Mouse (Mus musculus): ENCODE data around the gene 6030468B19Rik. TPM values are rescaled to one million over a fixed set of nuclear protein-coding genes. Genes with fewer than 3 reads are reported as not detected.

6030468B19Rik gene
- polyA plus RNA-seq, 1 experiment: not detected

DNA sequence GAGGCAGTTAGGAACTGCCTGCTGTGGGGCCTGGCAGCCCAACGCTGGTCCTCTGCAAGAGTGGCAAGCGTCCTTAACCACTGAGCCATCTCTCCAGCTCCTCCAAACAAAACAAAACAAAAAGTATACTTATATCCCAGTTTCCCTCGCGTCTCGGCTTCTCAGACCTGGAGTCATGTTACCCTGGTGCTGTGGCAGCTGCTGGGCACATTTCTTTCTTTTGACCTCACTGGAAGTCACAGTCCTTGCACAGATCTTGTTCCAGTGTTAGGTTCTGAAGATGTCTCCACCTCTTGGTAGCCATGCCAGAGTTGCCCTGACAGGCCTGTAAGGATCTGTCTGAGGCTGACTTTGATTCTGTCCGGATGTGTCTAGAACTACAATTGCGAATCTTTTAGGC lies 4.2 kb downstream of the 6030468B19Rik start:
- peak overlapping the region; percentile 41 for H3K4me2 ChIP-seq (ENCODE audit: low read depth)
- TF ChIP-seq MYOG (IDR thresholded peaks at IDR 0.05; ENCODE audit: control insufficient read depth in 1 of 3, insufficient read depth in 1 of 3, insufficient read length in 2 of 3, low read depth in 2 of 3) (peak in 2 of 3 experiments; percentile 67), TCF12 (IDR thresholded peaks at IDR 0.05; ENCODE audit: insufficient read depth, poor library complexity, severe bottlenecking) (no peak), TCF3 (IDR thresholded peaks at IDR 0.05; ENCODE audit: insufficient read length, low read depth) (no peak), MYOD1 (IDR thresholded peaks at IDR 0.05; ENCODE audit: control insufficient read depth in 1 of 3, insufficient read length in 2 of 3, low read depth in 2 of 3) (peak; percentile 5 to 80 (median 72))
- H3ac ChIP-seq (ENCODE audit: control insufficient read depth, insufficient read length): no peak overlapping the region
- no peaks in the 10 kb centered on the region for H3K36me3 ChIP-seq (ENCODE audit: control insufficient read depth, insufficient read depth)
- H3K4me3 ChIP-seq: no peak overlapping the region
- no peaks in the 10 kb centered on the region for H3K79me2 ChIP-seq (ENCODE audit: control insufficient read depth, insufficient read depth)
- H3K27me3 ChIP-seq (ENCODE audit: control insufficient read depth, insufficient read depth, insufficient read length): no peaks in the 10 kb centered on the region

DNA sequence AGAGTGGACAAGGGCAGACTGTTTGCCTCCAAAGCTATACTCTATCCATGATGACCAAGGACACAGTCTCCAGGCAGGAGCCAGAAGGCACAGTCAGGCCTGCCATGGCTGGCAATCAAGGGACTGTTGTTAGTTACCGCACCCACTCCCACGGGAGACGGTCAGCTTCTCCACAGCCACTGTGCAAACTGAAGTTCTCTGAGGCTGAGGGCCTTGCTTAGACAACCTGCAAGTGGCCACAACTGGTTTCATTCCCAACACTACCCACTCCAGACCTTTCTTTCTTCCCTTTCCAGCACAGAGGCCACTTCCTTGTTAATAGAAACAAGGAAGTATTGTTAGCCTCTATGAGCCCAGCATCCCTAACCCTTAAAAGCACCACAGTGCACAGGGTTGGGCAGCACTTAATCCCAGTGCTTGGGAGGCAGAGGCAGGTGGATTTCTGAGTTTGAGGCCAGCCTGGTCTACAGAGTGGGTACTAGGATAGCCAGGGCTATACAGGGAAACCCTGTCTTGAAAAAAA lies 5.8 kb downstream of the 6030468B19Rik start:
- TF ChIP-seq TCF12 (IDR thresholded peaks at IDR 0.05; ENCODE audit: insufficient read depth, poor library complexity, severe bottlenecking) (no peak), USF1 (IDR thresholded peaks at IDR 0.05; ENCODE audit: low read depth) (no peak), TCF3 (IDR thresholded peaks at IDR 0.05; ENCODE audit: insufficient read length, low read depth) (no peak), CEBPB (IDR thresholded peaks at IDR 0.05; ENCODE audit: insufficient read depth, poor library complexity, severe bottlenecking) (no peak), MYOD1 (IDR thresholded peaks at IDR 0.05; ENCODE audit: control insufficient read depth in 1 of 3, insufficient read length in 2 of 3, low read depth in 2 of 3) (no peak), SRF (IDR thresholded peaks at IDR 0.05; ENCODE audit: control insufficient read depth, insufficient read length, low read depth) (no peak), E2F4 (IDR thresholded peaks at IDR 0.05; ENCODE audit: insufficient read depth) (no peak), MAX (IDR thresholded peaks at IDR 0.05; ENCODE audit: low read depth) (no peak), MYOG (IDR thresholded peaks at IDR 0.05; ENCODE audit: control insufficient read depth in 1 of 3, insufficient read depth in 1 of 3, insufficient read length in 2 of 3, low read depth in 2 of 3) (no peak), POLR2A (IDR thresholded peaks at IDR 0.05; ENCODE audit: insufficient read length, low read depth) (no peak), REST (IDR thresholded peaks at IDR 0.05; ENCODE audit: insufficient read depth, insufficient read length) (no peak), POLR2AphosphoS2 (IDR thresholded peaks at IDR 0.05; ENCODE audit: insufficient read length, low read depth) (no peak)
- H3K27me3 ChIP-seq (ENCODE audit: control insufficient read depth, insufficient read depth, insufficient read length): no peaks in the 10 kb centered on the region
- no peak overlapping the region for H3K4me2 ChIP-seq (ENCODE audit: low read depth)
- H3K4me3 ChIP-seq: no peak overlapping the region
- no peaks in the 10 kb centered on the region for H3K79me2 ChIP-seq (ENCODE audit: control insufficient read depth, insufficient read depth)
- no peak overlapping the region for H3ac ChIP-seq (ENCODE audit: control insufficient read depth, insufficient read length)
- H3K36me3 ChIP-seq (ENCODE audit: control insufficient read depth, insufficient read depth): no peaks in the 10 kb centered on the region

DNA sequence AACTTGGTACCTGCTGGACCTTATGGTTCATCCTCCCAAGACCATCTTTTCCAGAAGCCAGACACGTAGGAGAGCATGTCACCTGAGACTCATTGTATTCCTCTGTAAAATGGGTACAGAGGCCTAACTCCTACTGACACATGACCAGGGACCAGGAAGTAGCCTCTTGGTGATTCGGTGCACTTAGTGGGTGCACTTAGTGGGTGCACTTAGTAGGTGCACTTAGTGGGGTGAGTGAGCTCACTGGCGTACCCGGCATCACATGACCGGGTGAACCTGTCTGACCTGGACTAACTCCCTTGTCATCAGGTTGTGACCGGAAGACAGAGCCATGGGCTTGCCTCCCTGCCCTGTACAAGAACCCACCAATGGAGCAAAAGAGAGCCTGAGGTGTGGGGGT lies 9.3 kb downstream of the 6030468B19Rik start:
- H3K4me3 ChIP-seq: no peak overlapping the region
- H3K4me2 ChIP-seq (ENCODE audit: low read depth): no peak overlapping the region
- H3K36me3 ChIP-seq (ENCODE audit: control insufficient read depth, insufficient read depth): no peaks in the 10 kb centered on the region
- H3ac ChIP-seq (ENCODE audit: control insufficient read depth, insufficient read length): no peak overlapping the region
- H3K27me3 ChIP-seq (ENCODE audit: control insufficient read depth, insufficient read depth, insufficient read length): no peaks in the 10 kb centered on the region
- TF ChIP-seq REST (IDR thresholded peaks at IDR 0.05; ENCODE audit: insufficient read depth, insufficient read length): no peak
- TF ChIP-seq MYOD1 (IDR thresholded peaks at IDR 0.05; ENCODE audit: control insufficient read depth in 1 of 3, insufficient read length in 2 of 3, low read depth in 2 of 3): no peak
- no peak for TF ChIP-seq TCF3 (IDR thresholded peaks at IDR 0.05; ENCODE audit: insufficient read length, low read depth)
- TF ChIP-seq CEBPB (IDR thresholded peaks at IDR 0.05; ENCODE audit: insufficient read depth, poor library complexity, severe bottlenecking): no peak
- H3K79me2 ChIP-seq (ENCODE audit: control insufficient read depth, insufficient read depth): peaks cover 8% of the 10 kb centered on the region

DNA sequence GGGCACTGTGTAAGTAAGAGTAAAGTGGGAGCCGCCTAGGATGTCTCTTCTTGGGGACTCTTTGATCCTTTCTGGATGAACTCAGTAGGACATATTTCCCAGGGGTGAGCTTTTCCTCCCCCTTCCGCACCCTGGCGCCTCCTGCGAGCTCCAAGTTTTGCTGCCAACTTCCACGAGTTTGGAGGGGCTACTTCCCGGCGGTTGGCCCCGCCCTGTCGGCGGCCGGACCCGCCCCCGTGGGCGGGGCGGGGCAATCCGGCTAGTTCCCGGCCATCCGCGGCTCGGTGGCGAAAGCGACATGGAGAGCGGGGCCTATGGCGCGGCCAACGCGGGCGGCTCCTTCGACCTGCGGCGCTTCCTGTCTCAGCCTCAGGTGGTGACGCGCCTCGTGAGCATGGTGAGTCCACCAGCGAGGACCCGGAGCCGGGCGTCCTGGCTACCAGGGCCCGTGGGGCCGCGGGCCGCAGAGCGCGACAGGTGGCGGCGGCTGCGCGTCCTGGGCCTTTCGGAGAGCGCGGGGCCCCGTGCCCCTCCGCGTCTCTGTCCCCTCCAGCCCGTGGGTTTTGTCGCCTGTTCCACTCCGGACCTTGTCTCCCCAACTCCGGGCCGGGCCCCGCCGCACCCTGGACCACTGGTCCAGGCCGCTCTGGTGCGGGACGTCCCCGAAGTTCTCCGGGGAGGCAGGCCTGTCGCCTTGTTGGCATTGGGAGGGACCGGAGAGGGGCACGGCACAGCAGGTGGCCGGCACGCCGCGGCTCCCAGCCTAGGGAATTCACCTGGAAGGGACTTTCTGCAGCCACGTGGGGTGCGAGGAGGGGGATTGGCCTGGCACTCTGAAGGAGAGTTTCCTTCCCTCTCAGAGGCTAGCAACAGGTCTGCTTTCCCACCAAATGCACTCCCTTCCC lies 12.2 kb downstream of the 6030468B19Rik start, which contains the start of the genes Gm20708 and Syngr2:
Gm20708 (plus strand) TSS at position 262 of the 905 bp plus-strand sequence.
Syngr2 (plus strand) TSS at position 262 of the 905 bp plus-strand sequence.
- Histone ChIP-seq H3K27me3 (ENCODE audit: control insufficient read depth, insufficient read depth, insufficient read length) (no peaks in the 10 kb centered on the region), H3ac (ENCODE audit: control insufficient read depth, insufficient read length) (peak within 1 kb of the TSS; percentile 9), H3K4me3 (peak within 1 kb of the TSS; percentile 74), H3K36me3 (ENCODE audit: control insufficient read depth, insufficient read depth) (peaks cover 4% of the 10 kb centered on the region), H3K79me2 (ENCODE audit: control insufficient read depth, insufficient read depth) (peaks cover 26% of the 10 kb centered on the region), H3K4me2 (ENCODE audit: low read depth) (peak within 1 kb of the TSS; percentile 91)
- TF ChIP-seq TCF12 (IDR thresholded peaks at IDR 0.05; ENCODE audit: insufficient read depth, poor library complexity, severe bottlenecking): no peak
- no peak for TF ChIP-seq CEBPB (IDR thresholded peaks at IDR 0.05; ENCODE audit: insufficient read depth, poor library complexity, severe bottlenecking)
- no peak for TF ChIP-seq REST (IDR thresholded peaks at IDR 0.05; ENCODE audit: insufficient read depth, insufficient read length)
- peak in 2 of 3 experiments; percentile 61 to 63 for TF ChIP-seq MYOD1 (IDR thresholded peaks at IDR 0.05; ENCODE audit: control insufficient read depth in 1 of 3, insufficient read length in 2 of 3, low read depth in 2 of 3)
- TF ChIP-seq E2F4 (IDR thresholded peaks at IDR 0.05; ENCODE audit: insufficient read depth): no peak
- TF ChIP-seq POLR2AphosphoS2 (IDR thresholded peaks at IDR 0.05; ENCODE audit: insufficient read length, low read depth): peak; percentile 82
- no peak for TF ChIP-seq SRF (IDR thresholded peaks at IDR 0.05; ENCODE audit: control insufficient read depth, insufficient read length, low read depth)
- TF ChIP-seq MYOG (IDR thresholded peaks at IDR 0.05; ENCODE audit: control insufficient read depth in 1 of 3, insufficient read depth in 1 of 3, insufficient read length in 2 of 3, low read depth in 2 of 3): peak in 2 of 3 experiments; percentile 59 to 61
- TF ChIP-seq USF1 (IDR thresholded peaks at IDR 0.05; ENCODE audit: low read depth): no peak
- TF ChIP-seq POLR2A (IDR thresholded peaks at IDR 0.05; ENCODE audit: insufficient read length, low read depth): peak; percentile 93
- TF ChIP-seq TCF3 (IDR thresholded peaks at IDR 0.05; ENCODE audit: insufficient read length, low read depth): no peak
- no peak for TF ChIP-seq MAX (IDR thresholded peaks at IDR 0.05; ENCODE audit: low read depth)
